Mouse (Mus musculus) small intestine, adult 2 months (tissue): ENCODE results near the gene Tmem92. TPM values are rescaled to one million over a fixed set of nuclear protein-coding genes. Genes with fewer than 3 reads are reported as not detected.

Experiments used
- H3K27ac ChIP-seq: fragments of 200-500 bp; 2 replicates; pipeline ENCODE4 v1.5.1; 2012; ENCODE audit warnings: low read depth, low read length, control low read depth, inconsistent platforms; ENCODE audit not compliant: insufficient read depth
- H3K27me3 ChIP-seq: fragments of 200-500 bp; 2 replicates; pipeline ENCODE4 v1.6.1; 2012; ENCODE audit warnings: mild to moderate bottlenecking, moderate library complexity, low read length, inconsistent platforms; ENCODE audit not compliant: control insufficient read depth, insufficient read depth
- H3K36me3 ChIP-seq: fragments of 200-500 bp; 2 replicates; pipeline ENCODE4 v1.6.1; 2012; ENCODE audit warnings: mild to moderate bottlenecking, low read length, control low read depth, inconsistent platforms; ENCODE audit not compliant: control insufficient read depth, insufficient read depth
- H3K4me1 ChIP-seq: fragments of 200-500 bp; 2 replicates; pipeline ENCODE4 v1.6.1; 2012; ENCODE audit warnings: low read length, inconsistent platforms, mixed read lengths; ENCODE audit not compliant: control insufficient read depth, insufficient read depth, insufficient read length
- H3K4me3 ChIP-seq: fragments of 200-500 bp; 2 replicates; pipeline ENCODE4 v1.5.1; 2012; ENCODE audit warnings: low read depth, mild to moderate bottlenecking, control low read depth, inconsistent platforms, low read length, moderate library complexity
- CTCF ChIP-seq: fragments of 200-500 bp; IDR thresholded peaks from 2 replicates; pipeline ENCODE4 v1.5.1; 2012; ENCODE audit warnings: low read depth, mild to moderate bottlenecking, control low read depth, inconsistent platforms, low read length, moderate library complexity, mixed read lengths; ENCODE audit not compliant: insufficient replicate concordance, insufficient read length; ENCODE audit errors: extremely low read depth
- POLR2A ChIP-seq: fragments of 200-500 bp; IDR thresholded peaks from 2 replicates; pipeline ENCODE4 v1.6.1; 2012; ENCODE audit warnings: low read depth, mild to moderate bottlenecking, control low read depth, inconsistent platforms, low read length, moderate library complexity
- WGBS: fragments of 180-500 bp; shearing (Covaris S2); methylation state at CpG from one replicate; pipeline ENCODE4 v1.1.7; 2018; 5-methylcytosine and 5-hydroxymethylcytosine counted together
- polyA plus RNA-seq: library from polyadenylated mRNA; depleted of rRNA; stranded (reverse); fragments of >200 nt; gene quantifications from 2 replicates; pipeline ENCODE4 v1.2.3, GENCODE M21; 2012; rRNA removed

The Tmem92 gene
- polyA plus RNA-seq, 1 experiment: 0.10 TPM

- 50% methylated on average over 4 of the region's 4 CpGs for WGBS
- H3K36me3 ChIP-seq: no peaks in the 10 kb centered on the region
- no peaks in the 10 kb centered on the region for H3K27me3 ChIP-seq
- H3K4me3 ChIP-seq: no peak overlapping the region
- no peak for TF ChIP-seq CTCF
- TF ChIP-seq POLR2A: no peak
- H3K27ac ChIP-seq: no peak overlapping the region
- peaks cover 2% of the 10 kb centered on the region; the same call in 1 of the 2 replicates for H3K4me1 ChIP-seq
Observed at GRCm38 (mm10) chr11:94729565-94729964, 52.9 kb downstream of the Tmem92 start.

- Histone ChIP-seq H3K27me3 (no peaks in the 10 kb centered on the region), H3K27ac (no peak overlapping the region), H3K4me3 (no peak overlapping the region), H3K36me3 (no peaks in the 10 kb centered on the region), H3K4me1 (peaks cover 2% of the 10 kb centered on the region; the same call in 1 of the 2 replicates)
- 75% methylated on average over 3 of the region's 3 CpGs for WGBS
- TF ChIP-seq POLR2A: no peak
- no peak for TF ChIP-seq CTCF
Observed at GRCm38 (mm10) chr11:94728545-94728944, 54.0 kb downstream of the Tmem92 start.

- no peak overlapping the region for H3K4me3 ChIP-seq
- H3K36me3 ChIP-seq: no peaks in the 10 kb centered on the region
- WGBS: 87% methylated on average over 3 of the region's 3 CpGs
- no peaks in the 10 kb centered on the region for H3K27me3 ChIP-seq
- no peak for TF ChIP-seq CTCF
- TF ChIP-seq POLR2A: no peak
- H3K4me1 ChIP-seq: peaks cover 2% of the 10 kb centered on the region; the same call in 1 of the 2 replicates
- no peak overlapping the region for H3K27ac ChIP-seq
Observed at GRCm38 (mm10) chr11:94727306-94727705, 55.2 kb downstream of the Tmem92 start.

Other genes starting within 250 kb of the Tmem92 start
- gene Rsad1, start 233.4 kb downstream of the Tmem92 start, polyA plus RNA-seq: 3.7 and 8.4 TPM in 2 replicates
- gene Chad, start 217.7 kb downstream of the Tmem92 start, polyA plus RNA-seq: 0.91 and 13.9 TPM in 2 replicates
- 21.1 and 50.5 TPM in 2 replicates for gene Acsf2, start 180.8 kb downstream of the Tmem92 start, polyA plus RNA-seq
- gene Lrrc59, start 152.9 kb downstream of the Tmem92 start, polyA plus RNA-seq: 88.1 and 169 TPM in 2 replicates
- gene Mrpl27, start 128.9 kb downstream of the Tmem92 start, polyA plus RNA-seq: 25.8 and 45.7 TPM in 2 replicates
- 0.85 and 2.8 TPM in 2 replicates for gene Eme1, start 128.7 kb downstream of the Tmem92 start, polyA plus RNA-seq
- 12.2 and 27.0 TPM in 2 replicates for gene Xylt2, start 105.2 kb downstream of the Tmem92 start, polyA plus RNA-seq
- not detected in 2 replicates for gene Gm11541, start 78.2 kb downstream of the Tmem92 start, polyA plus RNA-seq
- gene Cdc34b, start 40.9 kb downstream of the Tmem92 start, polyA plus RNA-seq: 0.13 TPM in 1 of 2 replicates, not detected in the other
- gene Col1a1, start 153.5 kb upstream of the Tmem92 start, polyA plus RNA-seq: 49.0 and 51.1 TPM in 2 replicates
- 0.14 TPM in 1 of 2 replicates, not detected in the other for gene Hils1, start 184.9 kb upstream of the Tmem92 start, polyA plus RNA-seq
- gene Sgca, start 193.6 kb upstream of the Tmem92 start, polyA plus RNA-seq: 1.7 and 3.7 TPM in 2 replicates
- 17.0 and 29.4 TPM in 2 replicates for gene Ppp1r9b, start 208.3 kb upstream of the Tmem92 start, polyA plus RNA-seq
- gene Samd14, start 227.2 kb upstream of the Tmem92 start, polyA plus RNA-seq: 3.3 and 7.2 TPM in 2 replicates